Mouse (Mus musculus): Measurements from ENCODE around the gene Reep1.
"Not testable (repeated sequence)": the region's sequence is repeated elsewhere in the genome, so short reads cannot be mapped to it uniquely, and the experiment has no call there.

Reep1 gene

GRCm38 (mm10) chr6:71839815-71840214, 132.5 kb downstream of the Reep1 start:
- DNase-seq (ENCODE audit: extremely low read depth, low read depth) = no peak

- no peak for DNase-seq (ENCODE audit: extremely low read depth, low read depth)
These were observed 133.4 kb downstream of the Reep1 start for GRCm38 (mm10) chr6:71840597-71841290.

- not testable (repeated sequence) for DNase-seq (ENCODE audit: extremely low read depth, low read depth)
These were observed 139.5 kb downstream of the Reep1 start for GRCm38 (mm10) chr6:71846906-71847305.

Data from MEL-GATA-1-ER (cell line).